Mouse (Mus musculus): ENCODE results near the gene Arhgap22.
A peak's percentile ranks its signal among the peaks of the same experiment; 100 is the strongest.

DNA sequence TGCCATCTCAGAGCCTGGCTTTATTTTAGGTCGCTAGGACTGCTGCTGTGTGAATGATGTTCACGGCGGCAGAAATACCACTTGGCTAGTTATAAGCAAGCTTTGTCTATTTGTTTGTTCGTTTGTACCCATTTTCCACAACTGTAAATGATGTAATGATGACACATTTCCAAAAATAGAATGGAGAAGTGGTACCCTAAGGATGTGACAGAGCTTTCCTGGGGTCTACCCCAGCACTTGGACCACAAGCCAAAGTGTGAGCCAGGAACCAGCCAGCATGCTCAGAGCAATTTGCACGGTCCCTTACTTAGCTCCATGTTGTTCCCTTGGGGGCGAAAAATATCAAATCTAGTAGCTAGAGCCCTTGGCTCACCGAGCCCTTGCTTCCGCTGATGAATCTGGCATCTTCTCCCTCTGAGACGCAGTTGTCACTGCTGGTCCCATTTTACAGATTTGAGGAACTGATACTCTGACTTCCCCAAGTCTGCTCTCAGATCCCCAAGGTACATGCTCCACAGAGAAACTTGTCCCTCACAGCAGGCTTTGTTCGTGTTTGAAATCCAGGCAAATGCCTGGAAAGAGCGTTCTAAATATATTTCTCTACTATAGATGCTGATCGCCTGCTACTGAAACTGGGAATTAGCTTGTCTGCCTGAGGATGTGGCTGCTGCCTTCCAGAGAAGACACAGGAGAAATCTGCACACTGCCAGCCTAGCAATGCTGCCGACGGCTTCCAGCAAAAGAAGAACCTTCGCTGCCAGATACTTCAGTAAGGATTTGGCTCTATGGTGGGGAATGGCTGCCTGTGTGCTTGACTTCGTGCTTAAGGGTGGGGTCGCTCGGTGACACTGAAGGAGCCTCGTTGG is 2.8 kb downstream of the Arhgap22 start:
- TF ChIP-seq ZKSCAN1 (IDR thresholded peaks at IDR 0.05; ENCODE audit: borderline replicate concordance, low read depth, low read length) (no peak), CTCF (conservative IDR thresholded peaks at IDR 0.05 in 1 of 2, IDR thresholded peaks at IDR 0.05 in 1 of 2; ENCODE audit: low read depth in 2 of 2, low read length in 2 of 2) (no peak), ZNF384 (IDR thresholded peaks at IDR 0.05; ENCODE audit: low read depth, low read length) (no peak), ZC3H11A (IDR thresholded peaks at IDR 0.05; ENCODE audit: low read depth, low read length) (no peak), TBP (conservative IDR thresholded peaks at IDR 0.05; ENCODE audit: low read depth, low read length) (peak; percentile 94), POLR2A (IDR thresholded peaks at IDR 0.05; ENCODE audit: low read depth, low read length) (no peak), USF1 (IDR thresholded peaks at IDR 0.05; ENCODE audit: low read depth, low read length) (no peak), HCFC1 (IDR thresholded peaks at IDR 0.05; ENCODE audit: low read depth, low read length) (no peak), E2F4 (IDR thresholded peaks at IDR 0.05; ENCODE audit: insufficient replicate concordance, low read depth, low read length) (no peak), ETS1 (conservative IDR thresholded peaks at IDR 0.05; ENCODE audit: low read depth, low read length) (peak; percentile 35), NRF1 (IDR thresholded peaks at IDR 0.05; ENCODE audit: low read depth, low read length) (no peak), IRF4 (IDR thresholded peaks at IDR 0.05; ENCODE audit: low read depth, low read length) (peak; percentile 89)

Data from CH12.LX (cell line).